Mouse (Mus musculus): Measurements from ENCODE around the gene Plekhg1. TPM values are rescaled to one million over a fixed set of nuclear protein-coding genes. Genes with fewer than 3 reads are reported as not detected.

Plekhg1 gene
- total RNA-seq, 2 experiments from 2014 or later, result 2.0 to 2.7 TPM

DNA sequence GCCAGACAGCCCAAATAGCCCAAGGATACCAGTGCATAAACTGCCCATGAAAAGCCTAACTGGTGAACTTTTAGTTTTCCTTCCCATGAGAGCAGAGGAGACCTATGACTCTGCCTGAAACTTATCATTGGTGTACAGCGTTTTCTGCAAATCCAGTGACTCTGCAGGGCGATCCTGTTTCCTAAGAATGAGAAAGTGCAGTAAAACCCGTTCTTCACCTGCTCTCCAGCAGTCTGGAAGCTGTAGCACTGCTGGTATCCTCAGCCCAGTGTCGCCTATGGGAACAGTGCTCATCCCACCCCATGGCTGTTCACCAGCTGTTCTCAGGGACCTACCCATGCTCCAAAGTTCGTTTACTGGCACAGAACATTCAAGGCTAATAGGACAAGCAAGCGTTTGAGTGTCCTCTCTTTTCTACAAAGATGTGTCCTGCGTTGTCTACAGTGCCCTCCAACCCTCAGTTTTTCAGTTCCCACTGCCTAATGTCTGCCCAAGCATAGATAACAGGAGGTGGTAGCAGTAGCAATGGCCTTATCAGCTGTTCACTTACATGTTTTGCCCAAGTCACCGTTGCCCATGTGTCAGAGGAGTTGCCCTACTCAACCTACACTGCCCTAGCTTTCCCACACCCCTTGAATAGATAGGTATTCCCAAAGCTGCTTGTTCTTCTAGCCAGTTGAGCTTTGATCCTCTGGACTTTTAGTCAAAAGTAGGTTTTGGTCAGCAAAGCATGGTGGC is 253.4 kb downstream of the Plekhg1 start:
- peak; percentile 92 for ATAC-seq (replicated peaks; ENCODE audit: low FRiP score, poor library complexity, severe bottlenecking)

GRCm38 (mm10) chr10:3995277-3995676 is 255.1 kb downstream of the Plekhg1 start:
- no peak for ATAC-seq (replicated peaks; ENCODE audit: low FRiP score, poor library complexity, severe bottlenecking)

DNA sequence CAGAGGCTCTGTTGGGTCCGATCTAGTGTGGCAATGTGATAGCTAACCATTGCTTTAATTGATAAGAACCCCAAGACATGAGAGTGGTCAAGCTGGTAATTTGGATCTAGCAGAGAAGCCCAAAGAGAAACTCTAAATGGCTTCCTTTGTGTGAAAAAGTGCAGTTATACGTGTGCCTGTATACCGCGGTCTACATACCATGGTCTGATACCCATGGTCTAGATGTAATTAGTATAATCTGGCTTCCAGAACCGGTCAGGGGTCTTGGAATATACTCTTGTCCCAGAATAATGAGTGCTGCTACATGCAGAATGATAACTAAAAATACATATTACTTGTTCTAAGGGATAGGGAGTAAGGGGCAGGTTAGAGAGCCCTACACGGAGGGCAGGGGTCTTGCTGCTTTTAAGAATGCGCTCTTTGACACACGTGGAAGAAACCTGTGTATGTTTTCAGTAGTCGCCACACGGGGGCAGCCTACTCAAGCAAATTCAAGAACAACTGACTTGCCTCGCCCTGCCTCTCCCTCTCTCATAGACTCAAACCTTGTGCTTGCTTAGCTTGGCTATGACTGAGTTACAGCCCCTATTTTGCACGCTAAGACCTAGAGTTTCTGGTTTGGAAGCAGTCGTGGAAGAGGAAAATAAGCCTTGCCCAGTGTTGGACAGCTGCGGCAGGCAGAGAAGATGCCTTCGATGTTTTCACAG is 256.2 kb downstream of the Plekhg1 start:
- peak; percentile 46; the same call in 1 of the 2 replicates for ATAC-seq (replicated peaks; ENCODE audit: low FRiP score, poor library complexity, severe bottlenecking)

- ATAC-seq (replicated peaks; ENCODE audit: low FRiP score, poor library complexity, severe bottlenecking), result no peak
Measured at GRCm38 (mm10) chr10:3997851-3998426, 257.8 kb downstream of the Plekhg1 start.

GRCm38 (mm10) chr10:4002711-4003110 is 262.5 kb downstream of the Plekhg1 start:
- ATAC-seq (replicated peaks; ENCODE audit: low FRiP score, poor library complexity, severe bottlenecking), result peak; percentile 64

DNA sequence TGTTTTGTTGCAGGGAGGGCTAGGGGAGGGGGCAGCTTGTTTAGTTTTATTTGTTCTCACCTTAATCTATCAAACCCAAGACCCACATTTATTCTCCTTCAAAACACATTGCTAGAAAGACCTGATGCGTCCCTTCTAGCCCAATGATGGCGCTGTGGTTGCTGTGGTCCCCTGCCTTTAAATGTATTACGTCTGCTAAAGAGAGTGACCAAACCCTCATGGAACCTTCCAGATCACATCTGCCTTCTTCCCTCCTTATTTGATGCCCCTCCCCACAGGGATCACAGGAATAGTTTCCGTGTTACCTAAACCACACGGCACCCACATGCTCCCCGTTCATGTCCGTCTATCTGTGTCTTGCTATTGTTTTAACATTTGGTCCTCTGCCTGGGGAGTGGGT is 265.0 kb downstream of the Plekhg1 start:
- ATAC-seq (replicated peaks; ENCODE audit: low FRiP score, poor library complexity, severe bottlenecking), result no peak

DNA sequence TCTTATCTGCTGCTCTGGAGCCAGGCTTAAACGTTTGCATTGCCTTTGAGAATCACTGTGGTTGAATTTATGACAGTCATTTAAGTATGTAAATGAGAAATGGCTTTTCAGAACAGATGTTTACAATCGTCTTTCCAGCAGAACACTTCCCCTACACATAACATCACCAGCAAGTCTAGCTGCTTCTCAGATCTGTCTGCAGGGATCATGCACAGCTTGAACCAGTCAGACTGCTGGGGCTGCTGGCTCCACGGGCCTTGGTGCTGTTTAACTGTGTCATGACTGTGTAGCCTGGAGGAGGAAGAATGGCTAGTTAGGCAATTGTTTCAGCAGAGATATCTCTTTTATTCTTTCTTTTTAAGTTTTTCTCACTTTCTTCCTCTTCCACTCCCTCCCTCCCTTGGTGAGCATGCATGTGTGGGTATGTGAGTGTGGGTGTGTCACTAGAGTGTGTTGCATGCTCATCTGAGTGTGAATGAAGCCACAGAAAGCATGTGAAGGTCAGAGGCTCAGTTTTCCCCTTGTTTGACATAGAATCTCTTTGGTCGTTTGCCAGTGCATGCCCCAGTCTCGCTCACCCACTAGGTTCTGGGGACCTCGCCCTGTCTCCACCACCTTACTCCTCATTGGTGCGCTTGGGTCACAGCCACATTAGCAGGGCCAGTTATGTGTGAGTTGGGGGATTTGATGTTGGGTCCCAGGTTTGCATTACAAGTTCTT is 266.3 kb downstream of the Plekhg1 start:
- no peak for ATAC-seq (replicated peaks; ENCODE audit: low FRiP score, poor library complexity, severe bottlenecking)

Other genes starting within 250 kb of the Plekhg1 start
- not detected in 2 replicates for gene Iyd, start 200.1 kb upstream of the Plekhg1 start, total RNA-seq (2015; ENCODE audit: low replicate concordance)
- not detected in 2 replicates for gene Iyd, start 200.1 kb upstream of the Plekhg1 start, total RNA-seq (2017; ENCODE audit: low replicate concordance)
- 5.9 and 9.6 TPM in 2 replicates for gene Mthfd1l, start 232.8 kb downstream of the Plekhg1 start, total RNA-seq (2015; ENCODE audit: low replicate concordance)
- 26.9 and 32.3 TPM in 2 replicates for gene Mthfd1l, start 232.8 kb downstream of the Plekhg1 start, total RNA-seq (2017; ENCODE audit: low replicate concordance)

Measured in erythroblast, adult 5-6 weeks (primary cell).